Mouse (Mus musculus): ENCODE data around the gene Olfr486.
"Not testable (repeated sequence)": the region's sequence is repeated elsewhere in the genome, so short reads cannot be mapped to it uniquely, and the experiment has no call there.

Gene Olfr486

GRCm38 (mm10) chr7:108172642-108173041 is at the start of gene Olfr486:
Gene Olfr486, minus strand, starts transcription at chr7:108172742.
- DNase-seq (ENCODE audit: low spot score) = not testable (repeated sequence)

GRCm38 (mm10) chr7:108214536-108214935 is 42.0 kb upstream of the Olfr486 start, which contains the start of gene Olfr487:
Gene Olfr487, minus strand, starts transcription at chr7:108214636.
- not testable (repeated sequence) for DNase-seq (ENCODE audit: low spot score)

- DNase-seq (ENCODE audit: low spot score) = no peak
Measured at GRCm38 (mm10) chr7:108196938-108197337, 24.4 kb upstream of the Olfr486 start.

- not testable (repeated sequence) for DNase-seq (ENCODE audit: low spot score)
Measured at GRCm38 (mm10) chr7:108196337-108196736, 23.8 kb upstream of the Olfr486 start.

- DNase-seq (ENCODE audit: low spot score) = not testable (repeated sequence)
Measured at GRCm38 (mm10) chr7:108192714-108193113, 20.2 kb upstream of the Olfr486 start.

GRCm38 (mm10) chr7:108191196-108191595 is 18.7 kb upstream of the Olfr486 start:
- DNase-seq (ENCODE audit: low spot score) = not testable (repeated sequence)

- not testable (repeated sequence) for DNase-seq (ENCODE audit: low spot score)
Measured at GRCm38 (mm10) chr7:108185237-108185636, 12.7 kb upstream of the Olfr486 start.

- not testable (repeated sequence) for DNase-seq (ENCODE audit: low spot score)
Measured at GRCm38 (mm10) chr7:108184401-108184800, 11.9 kb upstream of the Olfr486 start.

- no peak for DNase-seq (ENCODE audit: low spot score)
Measured at GRCm38 (mm10) chr7:108159771-108160170, 12.8 kb downstream of the Olfr486 start, which contains the start of gene Olfr485. Gene Olfr485, minus strand, starts transcription at chr7:108159871.

GRCm38 (mm10) chr7:108127349-108127748 is 45.2 kb downstream of the Olfr486 start, which contains the start of gene Olfr484:
Gene Olfr484, minus strand, starts transcription at chr7:108127449.
- no peak for DNase-seq (ENCODE audit: low spot score)
